26 mouse cellular contexts compared by ENCODE assay signal in genomic region chr6:136824987-136825386, GRCm38 (mm10). TPM values are rescaled to one million over a fixed set of nuclear protein-coding genes. Genes with fewer than 3 reads are reported as not detected.
"Had no signal": no experiment of that assay in that cellular context is flagged by ENCODE, and none has a peak within 500 bp of the region (broad histone marks: within the 10 kb centered on the region; RNA-seq: fewer than 3 reads in every experiment).

No protein-coding gene starts in this region.

- H3K4me3 ChIP-seq: gastrocnemius, adult 2 months; hindbrain, embryonic 10.5 days; hindbrain, embryonic 12.5 days; intestine, embryonic 15.5 days; layer of hippocampus, adult 2 months; left cerebral cortex, adult 2 months; limb, embryonic 10.5 days; limb, embryonic 12.5 days had no signal

- H3K27ac ChIP-seq: gastrocnemius, adult 2 months; hindbrain, embryonic 10.5 days; hindbrain, embryonic 12.5 days; hindbrain, embryonic 14.5 days; intestine, embryonic 15.5 days; layer of hippocampus, adult 2 months; left cerebral cortex, adult 2 months; limb, embryonic 10.5 days; limb, embryonic 12.5 days had no signal

- DNase-seq: gastrocnemius, adult 2 months; gastrocnemius, postnatal 10 days; gastrocnemius, postnatal 25 days; heart, postnatal 10 days; heart, postnatal 4 days; kidney, adult 18-20 months; kidney, adult 8-10 months; kidney, postnatal 10 days; kidney, postnatal 25 days; kidney, postnatal 4 days; liver had no signal

- H3K9me3 ChIP-seq: hindbrain, embryonic 10.5 days; hindbrain, embryonic 12.5 days; intestine, embryonic 15.5 days; limb, embryonic 10.5 days; limb, embryonic 12.5 days had no signal

- H3K9ac ChIP-seq: hindbrain, embryonic 12.5 days; hindbrain, embryonic 14.5 days; intestine, embryonic 15.5 days; limb, embryonic 12.5 days had no signal

- H3K4me2 ChIP-seq: heart, embryonic 11.5 days; hindbrain, embryonic 12.5 days; hindbrain, embryonic 14.5 days; intestine, embryonic 15.5 days; limb, embryonic 12.5 days; liver, embryonic 11.5 days had no signal

- ATAC-seq: hindbrain, embryonic 16.5 days; inflammation-experienced regulatory T-cells, adult 6 months; intestine, embryonic 15.5 days; intestine, postnatal 0 days had no signal

- H3K27me3 ChIP-seq: hindbrain, embryonic 12.5 days; intestine, embryonic 15.5 days; limb, embryonic 12.5 days had no signal

RNA-seq across cellular contexts. Expression of gene Smco3, which starts 10.3 kb away (rescaled TPM):
- polyA plus RNA-seq: heart, embryonic 11.5 days; heart, embryonic 14.5 days; heart, embryonic 16.5 days; hindbrain, embryonic 10.5 days; limb, embryonic 10.5 days; limb, embryonic 12.5 days; liver, embryonic 11.5 days had no signal
